Mouse (Mus musculus): ENCODE data around the gene Dock3. TPM values are rescaled to one million over a fixed set of nuclear protein-coding genes. Genes with fewer than 3 reads are reported as not detected.
"Not testable (repeated sequence)": the region's sequence is repeated elsewhere in the genome, so short reads cannot be mapped to it uniquely, and the experiment has no call there.

Dock3 gene
- polyA plus RNA-seq, 1 experiment from 2014 or later, result 26.7 TPM

DNA sequence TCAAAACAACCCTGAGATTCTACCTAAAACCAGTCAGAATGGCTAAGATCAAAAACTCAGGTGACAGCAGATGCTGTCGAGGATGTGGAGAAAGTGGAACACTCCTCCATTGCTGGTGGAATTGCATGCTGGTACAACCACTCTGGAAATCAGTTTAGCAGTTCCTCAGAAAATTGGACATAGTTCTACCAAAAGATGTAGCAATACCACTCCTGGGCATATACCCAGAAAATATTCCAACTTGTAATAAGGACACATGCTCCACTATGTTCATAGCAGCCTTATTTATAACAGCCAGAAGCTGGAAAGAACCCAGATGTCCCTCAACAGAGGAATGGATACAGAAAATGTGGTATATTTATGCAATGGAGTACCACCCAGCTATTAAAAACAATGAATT is 56.9 kb downstream of the Dock3 start:
- not testable (repeated sequence) for H3K36me3 ChIP-seq; H3K4me2 ChIP-seq; H3K27me3 ChIP-seq (replicated peaks); H3K4me1 ChIP-seq; H3K9me3 ChIP-seq (replicated peaks); ATAC-seq (ENCODE audit: low FRiP score); H3K27ac ChIP-seq (replicated peaks); H3K4me3 ChIP-seq (replicated peaks); H3K9ac ChIP-seq (replicated peaks)
- WGBS, result 88% methylated on average over 1 of the region's 1 CpGs

DNA sequence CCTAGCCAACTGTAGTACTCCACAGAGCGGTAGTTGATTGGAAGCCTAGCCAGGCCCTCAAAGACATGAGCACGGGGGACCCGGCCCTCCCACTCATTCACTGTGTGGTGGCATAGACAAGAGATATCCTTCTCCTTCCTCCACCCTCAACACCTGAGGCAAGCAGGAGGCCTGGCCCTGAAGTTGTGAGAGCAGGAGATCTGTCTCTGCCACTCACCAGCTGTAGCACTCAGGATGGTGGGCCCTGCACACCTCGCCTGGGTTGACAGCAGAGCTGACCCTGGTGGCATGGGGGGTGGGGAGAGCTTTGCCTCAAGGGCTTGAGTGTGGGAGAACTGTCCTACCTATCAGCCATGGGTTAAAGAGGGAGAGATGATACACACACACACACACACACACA is 65.9 kb downstream of the Dock3 start:
- Histone ChIP-seq H3K4me3 (replicated peaks) (no peak overlapping the region), H3K27me3 (replicated peaks) (no peaks in the 10 kb centered on the region), H3K27ac (replicated peaks) (no peak overlapping the region), H3K9ac (replicated peaks) (no peak overlapping the region), H3K9me3 (replicated peaks) (no peaks in the 10 kb centered on the region), H3K4me2 (no peak overlapping the region), H3K36me3 (no peaks in the 10 kb centered on the region), H3K4me1 (no peaks in the 10 kb centered on the region)
- ATAC-seq (ENCODE audit: low FRiP score), result no peak
- WGBS, result 90% methylated on average over 4 of the region's 4 CpGs

DNA sequence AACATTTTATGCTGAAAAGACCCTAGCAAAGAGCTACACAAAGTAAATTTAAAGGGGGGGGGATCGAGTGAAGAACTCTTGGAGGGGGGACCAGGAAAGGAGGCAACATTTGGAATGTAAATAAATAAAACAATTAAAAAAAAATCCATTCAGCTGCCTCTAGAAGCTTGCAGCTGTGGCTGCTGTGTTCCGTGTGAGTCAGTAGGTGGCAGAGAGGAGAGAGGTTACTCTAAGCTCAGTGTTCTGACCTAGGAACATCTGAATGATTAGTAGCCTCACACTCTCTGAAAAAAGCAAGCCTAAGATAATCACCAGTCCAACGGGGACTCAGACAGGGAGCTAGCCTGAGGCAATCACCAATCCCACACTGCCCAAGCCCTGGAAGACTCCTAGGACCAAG is 66.9 kb downstream of the Dock3 start:
- H3K4me2 ChIP-seq, result no peak overlapping the region
- H3K9me3 ChIP-seq (replicated peaks), result no peaks in the 10 kb centered on the region
- H3K4me3 ChIP-seq (replicated peaks), result no peak overlapping the region
- no peaks in the 10 kb centered on the region for H3K4me1 ChIP-seq
- ATAC-seq (ENCODE audit: low FRiP score), result no peak
- no peak overlapping the region for H3K9ac ChIP-seq (replicated peaks)
- no peaks in the 10 kb centered on the region for H3K36me3 ChIP-seq
- WGBS, result 24% methylated on average over 3 of the region's 3 CpGs
- no peaks in the 10 kb centered on the region for H3K27me3 ChIP-seq (replicated peaks)
- H3K27ac ChIP-seq (replicated peaks), result no peak overlapping the region

DNA sequence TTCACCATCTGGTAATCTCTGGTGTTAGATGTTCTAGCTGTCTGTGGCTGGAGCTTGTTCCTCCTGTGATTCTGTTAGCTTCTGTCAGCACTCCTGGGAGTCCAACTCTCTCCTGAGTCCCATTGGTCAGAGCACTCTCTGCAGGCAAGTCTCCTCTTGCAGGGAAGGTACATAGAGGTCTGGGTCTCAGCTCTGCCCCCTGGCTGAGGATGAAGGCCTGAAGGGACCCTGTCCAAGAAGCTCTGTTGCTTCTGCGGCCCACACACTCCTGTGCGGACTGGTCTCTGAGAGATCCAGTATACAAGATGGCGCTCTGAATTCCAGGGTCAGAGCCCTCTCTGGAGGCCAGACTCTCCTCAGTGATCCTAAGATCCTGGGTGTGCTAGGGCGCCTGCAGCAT is 75.3 kb downstream of the Dock3 start:
- not testable (repeated sequence) for H3K9me3 ChIP-seq (replicated peaks); H3K27ac ChIP-seq (replicated peaks); H3K4me3 ChIP-seq (replicated peaks); H3K9ac ChIP-seq (replicated peaks); H3K4me2 ChIP-seq; H3K27me3 ChIP-seq (replicated peaks); H3K4me1 ChIP-seq; ATAC-seq (ENCODE audit: low FRiP score); H3K36me3 ChIP-seq
- 89% methylated on average over 4 of the region's 4 CpGs for WGBS

DNA sequence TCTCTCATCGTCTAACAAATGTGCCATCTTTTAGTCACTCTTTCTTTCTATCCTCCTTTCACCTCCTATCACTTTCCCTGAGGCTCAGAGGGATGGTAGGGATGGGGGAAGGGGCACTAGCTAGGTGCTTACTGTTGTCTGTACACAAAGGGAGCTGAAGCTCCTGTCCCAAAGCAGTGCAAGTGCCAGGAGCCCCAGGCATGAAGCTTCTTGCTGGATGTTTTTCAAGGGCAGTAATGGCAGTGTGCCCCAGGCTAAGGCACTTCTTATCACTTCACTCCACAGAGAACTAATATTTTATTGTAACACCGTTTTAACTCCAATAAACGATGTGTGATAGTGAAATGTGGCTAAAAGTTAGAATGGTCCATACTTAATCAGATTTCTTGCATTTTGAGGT is 118.9 kb downstream of the Dock3 start:
- no peaks in the 10 kb centered on the region for H3K36me3 ChIP-seq
- H3K9me3 ChIP-seq (replicated peaks), result no peaks in the 10 kb centered on the region
- H3K27ac ChIP-seq (replicated peaks), result no peak overlapping the region
- ATAC-seq (ENCODE audit: low FRiP score), result no peak
- no peaks in the 10 kb centered on the region for H3K4me1 ChIP-seq
- H3K4me3 ChIP-seq (replicated peaks), result no peak overlapping the region
- no peak overlapping the region for H3K9ac ChIP-seq (replicated peaks)
- H3K4me2 ChIP-seq, result no peak overlapping the region
- H3K27me3 ChIP-seq (replicated peaks), result no peaks in the 10 kb centered on the region
- 76% methylated on average over 3 of the region's 3 CpGs for WGBS

DNA sequence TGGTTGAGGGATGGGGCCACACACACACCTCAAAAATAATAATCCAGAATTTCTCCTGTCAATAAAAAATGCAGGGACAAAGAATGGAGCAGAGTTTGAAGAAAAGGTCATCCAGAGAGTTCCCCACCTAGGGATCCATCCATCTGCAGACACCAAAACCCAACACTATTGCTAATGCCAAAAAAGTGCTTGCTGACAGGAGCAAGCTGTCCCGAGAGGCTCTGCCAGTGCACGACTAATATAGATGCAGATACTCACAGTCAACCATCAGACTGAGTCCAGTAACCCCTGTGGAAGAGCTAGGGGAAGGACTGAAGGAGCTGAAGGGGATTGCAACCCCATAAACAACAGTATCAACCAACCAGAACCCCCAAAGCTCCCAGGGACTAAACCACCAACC is 119.7 kb downstream of the Dock3 start:
- Histone ChIP-seq H3K9ac (replicated peaks) (no peak overlapping the region), H3K4me1 (no peaks in the 10 kb centered on the region), H3K9me3 (replicated peaks) (no peaks in the 10 kb centered on the region), H3K27ac (replicated peaks) (no peak overlapping the region), H3K4me2 (no peak overlapping the region), H3K27me3 (replicated peaks) (no peaks in the 10 kb centered on the region), H3K4me3 (replicated peaks) (no peak overlapping the region), H3K36me3 (no peaks in the 10 kb centered on the region)
- ATAC-seq (ENCODE audit: low FRiP score), result no peak
- 62% methylated on average over 2 of the region's 2 CpGs for WGBS

DNA sequence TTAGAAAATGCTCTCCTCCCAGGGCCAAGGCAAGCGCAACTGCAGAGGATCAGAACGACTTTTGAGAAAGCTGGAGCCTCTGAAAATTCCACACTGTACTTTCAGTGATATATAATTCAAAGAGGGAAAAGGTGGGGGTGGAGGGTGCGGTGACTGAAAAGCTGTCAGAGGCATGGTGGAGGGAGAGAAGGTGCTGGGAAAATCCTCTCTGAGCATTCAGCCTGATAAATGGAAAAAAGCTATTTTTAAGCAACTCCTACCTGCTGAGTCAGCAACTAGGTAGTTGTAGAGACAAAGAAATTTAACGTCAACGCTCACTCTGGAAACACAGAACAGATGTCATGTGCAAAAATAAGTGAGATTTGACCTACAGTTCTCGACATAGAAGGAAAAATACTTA is 132.2 kb downstream of the Dock3 start:
- H3K27ac ChIP-seq (replicated peaks), result no peak overlapping the region
- no peak overlapping the region for H3K4me3 ChIP-seq (replicated peaks)
- no peak overlapping the region for H3K4me2 ChIP-seq
- H3K4me1 ChIP-seq, result no peaks in the 10 kb centered on the region
- no peak for ATAC-seq (ENCODE audit: low FRiP score)
- H3K9ac ChIP-seq (replicated peaks), result no peak overlapping the region
- WGBS, result 88% methylated on average over 6 of the region's 6 CpGs
- no peaks in the 10 kb centered on the region for H3K36me3 ChIP-seq
- no peaks in the 10 kb centered on the region for H3K9me3 ChIP-seq (replicated peaks)
- H3K27me3 ChIP-seq (replicated peaks), result no peaks in the 10 kb centered on the region

DNA sequence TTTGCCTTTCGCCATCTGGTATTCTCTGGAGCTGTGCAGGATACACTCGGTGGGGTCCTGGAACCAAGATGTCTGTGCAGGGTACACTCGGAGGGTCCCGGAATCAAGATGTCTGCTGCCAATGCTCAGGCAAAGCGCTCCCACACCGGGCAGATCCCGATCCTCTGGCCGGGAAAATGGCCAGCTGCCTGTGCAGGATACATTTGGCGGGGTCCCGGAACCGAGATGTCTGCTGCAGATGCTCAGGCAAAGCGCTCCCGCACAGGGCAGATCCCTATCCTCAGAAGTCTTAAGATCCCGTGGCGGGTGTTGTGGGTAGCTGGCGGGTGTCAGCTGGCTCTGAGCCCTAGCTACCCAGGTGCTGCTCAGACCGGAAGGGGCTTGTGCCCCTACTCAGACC is 142.3 kb downstream of the Dock3 start:
- not testable (repeated sequence) for ATAC-seq (ENCODE audit: low FRiP score); H3K27ac ChIP-seq (replicated peaks); H3K4me1 ChIP-seq; H3K36me3 ChIP-seq; H3K4me2 ChIP-seq; H3K9me3 ChIP-seq (replicated peaks); H3K9ac ChIP-seq (replicated peaks); H3K4me3 ChIP-seq (replicated peaks); H3K27me3 ChIP-seq (replicated peaks)
- WGBS, result 82% methylated on average over 17 of the region's 17 CpGs

DNA sequence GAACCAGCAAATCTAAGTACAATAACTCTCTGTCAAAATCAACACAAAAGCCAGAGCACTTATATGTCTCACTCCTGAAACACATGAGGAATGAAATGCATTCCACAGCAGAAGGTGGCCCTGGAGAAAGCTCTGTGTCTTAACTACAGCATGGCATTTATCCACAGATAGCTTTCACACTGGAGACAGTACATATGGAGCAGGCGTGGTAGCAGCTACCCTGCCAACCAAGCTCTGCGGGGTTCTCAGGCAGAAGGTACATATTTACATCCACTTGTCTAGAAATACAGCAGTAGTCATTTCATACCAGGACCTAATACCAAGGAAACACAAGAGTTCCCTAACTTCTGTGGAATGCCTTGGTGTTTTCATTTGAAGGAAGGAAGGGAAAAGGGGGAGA is 144.2 kb downstream of the Dock3 start:
- 0 out of 2 replicates have a peak, but pooled peaks cover 4% of the 10 kb centered on the region for H3K4me1 ChIP-seq
- no peak overlapping the region for H3K4me2 ChIP-seq
- H3K27ac ChIP-seq (replicated peaks), result no peak overlapping the region
- H3K9ac ChIP-seq (replicated peaks), result no peak overlapping the region
- ATAC-seq (ENCODE audit: low FRiP score), result no peak
- no peaks in the 10 kb centered on the region for H3K27me3 ChIP-seq (replicated peaks)
- H3K4me3 ChIP-seq (replicated peaks), result no peak overlapping the region
- H3K9me3 ChIP-seq (replicated peaks), result no peaks in the 10 kb centered on the region
- 77% methylated on average over 2 of the region's 2 CpGs for WGBS
- H3K36me3 ChIP-seq, result no peaks in the 10 kb centered on the region

DNA sequence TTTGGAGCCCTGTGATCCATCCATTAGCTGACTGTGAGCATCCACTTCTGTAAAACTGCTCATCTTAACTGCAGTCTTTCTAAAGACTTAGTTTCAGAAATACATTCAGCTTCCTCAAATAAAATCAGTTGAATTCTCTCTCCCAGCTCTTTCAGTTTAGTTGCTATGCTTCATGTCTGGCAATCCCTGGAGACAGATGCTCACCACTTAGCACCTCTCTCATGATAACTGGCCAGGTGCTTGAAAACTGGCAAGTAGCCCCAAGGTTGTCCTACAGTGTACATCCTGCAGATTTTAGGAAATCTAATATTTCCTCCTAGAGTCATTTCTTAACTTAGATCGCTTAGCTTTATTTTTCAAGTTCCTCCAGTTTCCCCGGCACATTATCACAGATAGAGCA is 193.8 kb downstream of the Dock3 start:
- Histone ChIP-seq H3K4me1 (no peaks in the 10 kb centered on the region), H3K27ac (replicated peaks) (no peak overlapping the region), H3K9ac (replicated peaks) (no peak overlapping the region), H3K4me2 (no peak overlapping the region), H3K4me3 (replicated peaks) (no peak overlapping the region), H3K9me3 (replicated peaks) (no peaks in the 10 kb centered on the region), H3K36me3 (no peaks in the 10 kb centered on the region), H3K27me3 (replicated peaks) (no peaks in the 10 kb centered on the region)
- no peak for ATAC-seq (ENCODE audit: low FRiP score)
- WGBS, result 77% methylated on average over 2 of the region's 2 CpGs

DNA sequence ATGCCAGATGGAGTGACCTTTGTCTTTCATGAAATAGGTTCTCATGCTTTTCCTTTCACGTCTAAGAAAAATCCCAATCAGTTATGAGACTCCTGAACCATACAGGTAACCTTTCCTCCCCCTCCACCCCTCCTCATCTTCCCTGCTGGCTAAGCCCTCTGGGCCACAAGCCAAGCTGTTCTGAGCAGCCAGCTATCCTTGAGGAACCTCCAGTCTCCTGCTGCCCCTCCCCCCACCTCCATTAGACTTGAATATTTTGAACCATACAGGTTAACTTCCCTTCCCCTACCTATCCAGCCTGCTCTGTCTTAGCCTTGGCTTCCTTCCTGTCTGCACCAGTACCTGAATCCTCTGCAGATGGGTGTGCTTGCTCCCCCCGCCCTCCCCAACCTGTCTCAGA is 204.1 kb downstream of the Dock3 start:
- 88% methylated on average over 2 of the region's 2 CpGs for WGBS
- Histone ChIP-seq H3K27ac (replicated peaks) (no peak overlapping the region), H3K4me2 (no peak overlapping the region), H3K9me3 (replicated peaks) (no peaks in the 10 kb centered on the region), H3K4me3 (replicated peaks) (no peak overlapping the region), H3K36me3 (peaks cover 3% of the 10 kb centered on the region), H3K4me1 (no peaks in the 10 kb centered on the region), H3K9ac (replicated peaks) (no peak overlapping the region), H3K27me3 (replicated peaks) (no peaks in the 10 kb centered on the region)
- no peak for ATAC-seq (ENCODE audit: low FRiP score)

DNA sequence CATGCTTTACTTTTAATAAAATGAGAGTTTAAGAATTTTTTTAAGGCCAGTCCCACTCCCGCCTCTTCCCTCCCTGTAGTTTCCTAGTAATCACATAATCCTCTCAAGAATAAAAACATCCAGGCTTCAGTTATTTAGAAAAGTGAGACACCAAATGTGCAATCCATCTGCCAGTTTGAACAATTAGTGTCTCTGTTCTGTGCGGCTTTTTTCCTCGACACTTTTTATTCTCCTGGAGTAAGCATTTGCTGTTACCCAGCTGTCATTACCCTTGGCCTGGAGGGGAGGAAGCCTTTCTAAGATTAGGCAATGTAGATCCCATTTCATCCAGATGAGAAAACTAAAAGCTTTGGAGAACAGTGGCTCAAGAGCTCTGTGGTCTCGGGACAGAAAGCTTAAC is 221.9 kb downstream of the Dock3 start:
- Histone ChIP-seq H3K9ac (replicated peaks) (no peak overlapping the region), H3K27ac (replicated peaks) (no peak overlapping the region), H3K4me2 (no peak overlapping the region), H3K36me3 (0 out of 2 replicates have a peak, but pooled peaks cover 3% of the 10 kb centered on the region), H3K4me1 (no peaks in the 10 kb centered on the region), H3K9me3 (replicated peaks) (no peaks in the 10 kb centered on the region), H3K27me3 (replicated peaks) (no peaks in the 10 kb centered on the region), H3K4me3 (replicated peaks) (no peak overlapping the region)
- ATAC-seq (ENCODE audit: low FRiP score), result no peak
- 81% methylated on average over 4 of the region's 4 CpGs for WGBS

DNA sequence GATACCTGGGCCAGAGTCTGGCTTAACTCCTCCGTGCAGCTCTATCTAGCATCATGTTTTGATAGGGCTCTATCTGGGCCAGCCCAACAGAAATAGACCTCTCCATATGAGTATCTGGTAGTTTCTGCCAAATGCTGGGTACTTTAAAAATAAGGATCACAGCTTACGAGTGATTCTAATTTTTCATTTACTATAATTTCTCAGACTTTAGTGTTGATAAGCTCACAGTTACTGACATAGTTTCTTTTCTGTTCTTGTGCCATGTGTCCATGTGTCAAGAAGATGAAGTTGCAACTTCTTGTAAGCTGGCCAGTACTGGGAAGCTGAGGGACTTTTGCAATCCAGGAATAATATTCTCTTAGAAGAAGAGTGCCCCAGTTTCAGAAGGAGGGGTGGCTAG is 228.5 kb downstream of the Dock3 start:
- H3K4me1 ChIP-seq, result no peaks in the 10 kb centered on the region
- no peak overlapping the region for H3K9ac ChIP-seq (replicated peaks)
- H3K27ac ChIP-seq (replicated peaks), result no peak overlapping the region
- H3K4me2 ChIP-seq, result no peak overlapping the region
- ATAC-seq (ENCODE audit: low FRiP score), result no peak
- H3K9me3 ChIP-seq (replicated peaks), result no peaks in the 10 kb centered on the region
- H3K4me3 ChIP-seq (replicated peaks), result no peak overlapping the region
- no peaks in the 10 kb centered on the region for H3K27me3 ChIP-seq (replicated peaks)
- 0 out of 2 replicates have a peak, but pooled peaks cover 3% of the 10 kb centered on the region for H3K36me3 ChIP-seq
- WGBS, result 95% methylated on average over 2 of the region's 2 CpGs

All from neural tube, embryonic 15.5 days (tissue).